Mouse (Mus musculus) liver, embryonic 14.5 days (tissue): ENCODE results near the gene Mgam. TPM values are rescaled to one million over a fixed set of nuclear protein-coding genes. Genes with fewer than 3 reads are reported as not detected.
"Not testable (repeated sequence)": the region's sequence is repeated elsewhere in the genome, so short reads cannot be mapped to it uniquely, and the experiment has no call there.

Source experiments
- ATAC-seq: fragments of 200-750 bp; cut with Nextera tagmentation; 2 replicates; pipeline ENCODE4 v1.8.0; 2017; ENCODE audit warnings: moderate number of reproducible peaks, mild to moderate bottlenecking, moderate library complexity; ENCODE audit not compliant: insufficient read depth
- DNase-seq, 3 experiments: peaks; one replicate each; pipeline ENCODE4 v3.0.0-alpha.2; 2012 to 2013; ENCODE audit warnings: low read depth in 3 of 3, low spot score in 3 of 3
- H3K27ac ChIP-seq: fragments of 300-500 bp; sonication (generic); 2 replicates; pipeline ENCODE4 v1.5.1; 2014; ENCODE audit warnings: moderate library complexity, mild to moderate bottlenecking, control low read depth, inconsistent platforms
- H3K27me3 ChIP-seq: fragments of 300-500 bp; sonication (generic); 2 replicates; pipeline ENCODE4 v1.6.1; 2014; ENCODE audit warnings: mild to moderate bottlenecking, low read length, moderate library complexity; ENCODE audit not compliant: control insufficient read depth, insufficient read depth
- H3K36me3 ChIP-seq: fragments of 300-500 bp; sonication (generic); replicated peaks from 2 replicates; pipeline ENCODE4 v1.6.1; 2014; ENCODE audit warnings: low read depth; ENCODE audit not compliant: control insufficient read depth, insufficient read depth
- H3K4me1 ChIP-seq, 2 experiments: fragments of 200-500 bp in 1 of 2; fragments of 300-500 bp in 1 of 2; sonication (generic) in 1 of 2; replicated peaks; 2 replicates each; pipeline ENCODE4 v1.6.1; 2012 to 2014; ENCODE audit warnings: antibody characterized with exemption in 1 of 2, inconsistent platforms in 1 of 2, low read length in 1 of 2; ENCODE audit not compliant: control insufficient read depth in 2 of 2, insufficient read depth in 2 of 2
- H3K4me2 ChIP-seq: fragments of 300-500 bp; sonication (generic); 2 replicates; pipeline ENCODE4 v1.6.1; 2014; ENCODE audit warnings: low read depth, mild to moderate bottlenecking, control low read depth, moderate library complexity
- H3K4me3 ChIP-seq, 2 experiments: fragments of 200-500 bp in 1 of 2; fragments of 300-500 bp in 1 of 2; sonication (generic) in 1 of 2; 2 replicates each; pipeline ENCODE4 v1.5.1; 2012 to 2014; ENCODE audit warnings: low read depth in 2 of 2, low read length in 2 of 2, mild to moderate bottlenecking in 2 of 2, control low read depth in 1 of 2, inconsistent platforms in 1 of 2, moderate library complexity in 1 of 2; ENCODE audit not compliant: insufficient read depth in 1 of 2
- H3K9ac ChIP-seq: fragments of 300-500 bp; sonication (generic); replicated peaks from 2 replicates; pipeline ENCODE4 v1.6.1; 2014; ENCODE audit warnings: mild to moderate bottlenecking, control low read depth, moderate library complexity
- H3K9me3 ChIP-seq: fragments of 300-500 bp; sonication (generic); 2 replicates; pipeline ENCODE4 v1.6.1; 2016; ENCODE audit warnings: low read length, mixed read lengths; ENCODE audit not compliant: control insufficient read depth
- CTCF ChIP-seq: IDR thresholded peaks from 2 replicates; pipeline ENCODE4 v1.5.1; 2016; ENCODE audit warnings: antibody characterized with exemption, low read depth, control low read depth
- EP300 ChIP-seq: IDR thresholded peaks from 2 replicates; pipeline ENCODE4 v1.6.1; 2016; ENCODE audit warnings: antibody characterized with exemption, low read depth
- WGBS: fragments of 180-500 bp; shearing (Covaris S2); extraction: QIAGEN DNeasy Blood & Tissue Kit; methylation state at CpG from one replicate; pipeline ENCODE4 v1.1.7; 2014; ENCODE audit not compliant: insufficient replicate concordance; 5-methylcytosine and 5-hydroxymethylcytosine counted together
- polyA plus RNA-seq, 2 experiments: library from polyadenylated mRNA; depleted of rRNA in 1 of 2; stranded (reverse) in 1 of 2; unstranded in 1 of 2; fragments of >200 nt; fragmentation: Nextera tagmentation in 1 of 2; extraction: Ambion mirVana in 1 of 2; gene quantifications; 2 replicates each; pipeline versions ENCODE4 v1.2.1 to v1.2.3; 2012 to 2014

Mgam gene
- polyA plus RNA-seq, 2 experiments: 1.4 to 2.3 TPM

DNA sequence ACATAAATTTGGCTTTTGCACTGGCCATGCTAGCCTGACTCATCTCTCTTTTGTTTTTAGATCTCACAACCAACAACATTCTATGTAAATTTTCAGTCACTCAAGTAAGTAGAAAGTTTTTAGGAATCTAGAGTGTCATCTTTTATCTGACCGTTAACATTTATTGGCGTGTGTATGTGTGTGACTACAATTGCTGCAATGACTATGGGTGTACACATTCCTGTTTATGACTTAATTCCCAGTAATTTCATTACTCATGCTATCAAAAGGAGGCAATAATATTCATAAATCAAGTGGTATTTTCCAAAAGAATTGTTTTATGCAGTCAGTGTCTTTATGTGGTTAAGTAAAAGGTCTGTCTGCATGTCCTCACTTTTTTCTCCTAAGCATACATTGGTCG, 110.9 kb downstream of the Mgam start:
- DNase-seq (no peak), ATAC-seq (no peak)
- no peak for TF ChIP-seq CTCF
- TF ChIP-seq EP300: no peak
- no peaks in the 10 kb centered on the region for H3K36me3 ChIP-seq
- H3K9me3 ChIP-seq: no peaks in the 10 kb centered on the region
- no peaks in the 10 kb centered on the region for H3K27me3 ChIP-seq
- no peak overlapping the region for H3K27ac ChIP-seq
- 70% methylated on average over 3 of the region's 3 CpGs for WGBS
- H3K4me1 ChIP-seq: no peaks in the 10 kb centered on the region
- H3K4me2 ChIP-seq: no peak overlapping the region
- H3K9ac ChIP-seq: no peak overlapping the region
- no peak overlapping the region for H3K4me3 ChIP-seq

DNA sequence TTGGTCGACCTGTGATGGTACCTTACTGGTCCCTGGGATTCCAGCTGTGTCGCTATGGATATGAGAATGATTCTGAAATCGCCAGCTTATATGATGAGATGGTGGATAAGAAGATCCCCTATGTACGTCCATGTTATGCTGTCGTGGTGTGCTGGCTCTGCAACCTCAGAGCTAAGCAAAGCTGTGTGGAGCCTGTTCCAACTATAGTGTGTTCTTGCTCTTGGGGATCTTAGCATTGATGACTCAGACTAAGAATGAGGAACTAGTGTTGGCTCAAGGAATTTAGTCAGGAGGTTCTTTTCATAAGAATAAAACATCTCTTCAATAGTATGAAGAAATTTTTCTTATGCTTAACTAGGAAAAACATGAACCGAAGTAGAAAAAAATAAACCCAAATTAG, 120.4 kb downstream of the Mgam start:
- H3K9me3 ChIP-seq, H3K4me2 ChIP-seq: not testable (repeated sequence)

DNA sequence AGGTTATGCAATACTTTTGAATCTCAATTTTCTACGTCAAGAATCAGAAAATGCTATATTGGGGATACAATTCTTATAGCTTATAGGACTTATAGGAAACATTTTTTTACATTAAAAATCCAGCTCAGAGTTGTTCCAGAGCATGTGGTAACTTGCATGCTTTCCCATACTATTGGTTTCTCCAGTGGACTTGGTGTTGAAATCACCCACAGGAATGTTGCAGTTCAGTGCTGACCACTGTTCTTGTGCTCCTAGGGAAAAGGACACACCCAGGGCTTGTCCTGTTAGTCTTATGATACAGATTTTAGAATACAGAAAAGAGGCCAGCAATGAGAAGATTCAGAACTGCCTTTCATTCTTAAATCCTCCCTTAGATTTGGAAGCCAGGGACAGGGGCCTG, 127.3 kb downstream of the Mgam start:
- Histone ChIP-seq H3K4me1 (no peaks in the 10 kb centered on the region), H3K9ac (no peak overlapping the region), H3K9me3 (no peaks in the 10 kb centered on the region), H3K4me2 (no peak overlapping the region), H3K36me3 (no peaks in the 10 kb centered on the region), H3K27me3 (no peaks in the 10 kb centered on the region), H3K4me3 (no peak overlapping the region), H3K27ac (no peak overlapping the region)
- no peak for TF ChIP-seq CTCF
- TF ChIP-seq EP300: no peak
- no peak for ATAC-seq
- 62% methylated on average over 1 of the region's 1 CpGs for WGBS
- DNase-seq: no peak

More for the DNA sequence above, 120.4 kb downstream of the Mgam start:
- not testable (repeated sequence) for H3K36me3 ChIP-seq, DNase-seq, H3K27me3 ChIP-seq, ATAC-seq, H3K4me3 ChIP-seq, H3K27ac ChIP-seq, H3K4me1 ChIP-seq, H3K9ac ChIP-seq
- WGBS: 52% methylated on average over 6 of the region's 6 CpGs

DNA sequence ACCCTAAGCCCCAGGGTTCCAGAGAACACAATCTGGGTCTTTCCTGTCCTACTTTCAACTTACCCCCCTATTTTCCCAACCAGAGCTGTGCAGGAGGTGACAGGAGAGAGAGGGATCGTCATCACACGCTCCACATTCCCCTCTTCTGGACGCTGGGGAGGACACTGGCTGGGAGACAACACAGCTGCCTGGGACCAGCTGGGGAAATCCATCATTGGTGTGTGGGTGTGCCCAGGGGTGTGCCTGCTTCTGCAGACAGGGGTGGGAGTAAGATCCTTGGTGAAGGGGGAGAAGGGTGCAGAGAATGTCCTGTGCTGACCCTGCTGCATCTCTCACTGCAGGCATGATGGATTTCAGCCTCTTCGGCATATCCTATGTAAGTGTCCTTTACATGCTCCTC, 128.7 kb downstream of the Mgam start:
- not testable (repeated sequence) for H3K27ac ChIP-seq, ATAC-seq, H3K27me3 ChIP-seq, H3K4me1 ChIP-seq, H3K4me3 ChIP-seq, H3K9ac ChIP-seq, H3K36me3 ChIP-seq, DNase-seq, H3K9me3 ChIP-seq, H3K4me2 ChIP-seq
- WGBS: 43% methylated on average over 3 of the region's 4 CpGs

DNA sequence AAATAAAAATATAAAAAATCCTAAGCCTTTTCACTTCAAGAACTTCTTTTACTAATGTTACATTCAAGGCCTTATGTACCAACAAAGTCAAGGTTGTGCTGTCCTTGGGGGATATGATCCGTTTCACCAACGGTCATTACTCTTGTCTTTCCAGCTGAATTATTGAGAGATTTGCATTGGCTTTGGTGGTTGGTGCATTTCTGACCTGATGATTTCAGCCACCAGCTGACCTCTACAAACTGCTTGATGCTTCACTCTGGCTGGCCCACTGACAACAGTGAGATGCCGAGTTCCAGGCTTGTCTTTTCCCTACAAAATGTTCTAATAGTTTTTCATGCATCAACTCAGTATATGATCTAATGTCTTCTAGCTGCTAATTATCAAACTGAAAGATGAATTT, 146.0 kb downstream of the Mgam start:
- no peak overlapping the region for H3K9ac ChIP-seq
- DNase-seq (no peak), ATAC-seq (no peak)
- WGBS: 59% methylated on average over 3 of the region's 3 CpGs
- H3K27me3 ChIP-seq: no peaks in the 10 kb centered on the region
- H3K9me3 ChIP-seq: no peaks in the 10 kb centered on the region
- no peak overlapping the region for H3K4me2 ChIP-seq
- TF ChIP-seq CTCF (no peak), EP300 (no peak)
- H3K4me1 ChIP-seq: no peaks in the 10 kb centered on the region
- no peak overlapping the region for H3K27ac ChIP-seq
- H3K36me3 ChIP-seq: no peaks in the 10 kb centered on the region
- H3K4me3 ChIP-seq: no peak overlapping the region

DNA sequence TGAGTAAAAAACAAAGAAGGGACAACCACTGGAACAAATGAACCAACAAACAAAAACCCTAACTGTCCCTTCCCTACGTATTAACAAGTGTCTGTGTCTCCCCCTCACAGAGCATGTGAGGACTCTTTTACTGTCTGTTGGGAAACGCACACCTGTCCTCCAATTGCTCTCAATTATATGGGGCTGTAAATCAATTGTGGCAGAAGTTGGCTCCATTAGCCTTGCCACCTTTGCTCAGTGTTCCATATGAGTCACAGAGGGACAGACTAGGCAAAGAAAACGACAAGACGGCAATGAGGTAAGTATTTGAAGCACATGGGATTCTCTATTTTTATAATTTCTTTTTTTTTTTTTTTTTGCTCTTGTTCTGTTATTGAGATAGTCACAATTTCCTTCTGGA, 149.8 kb downstream of the Mgam start:
- Histone ChIP-seq H3K9me3 (no peaks in the 10 kb centered on the region), H3K4me1 (no peaks in the 10 kb centered on the region), H3K27ac (no peak overlapping the region), H3K4me2 (no peak overlapping the region), H3K4me3 (no peak overlapping the region), H3K36me3 (no peaks in the 10 kb centered on the region), H3K9ac (no peak overlapping the region), H3K27me3 (no peaks in the 10 kb centered on the region)
- no peak for ATAC-seq
- WGBS: 50% methylated on average over 4 of the region's 4 CpGs
- no peak for DNase-seq
- TF ChIP-seq CTCF (no peak), EP300 (no peak)
